Mouse (Mus musculus): ENCODE measurements around the gene Txndc12. TPM values are rescaled to one million over a fixed set of nuclear protein-coding genes. Genes with fewer than 3 reads are reported as not detected.

Gene Txndc12
- total RNA-seq (2023) = 10 to 100 TPM; 26.3 to 30.8 TPM

DNA sequence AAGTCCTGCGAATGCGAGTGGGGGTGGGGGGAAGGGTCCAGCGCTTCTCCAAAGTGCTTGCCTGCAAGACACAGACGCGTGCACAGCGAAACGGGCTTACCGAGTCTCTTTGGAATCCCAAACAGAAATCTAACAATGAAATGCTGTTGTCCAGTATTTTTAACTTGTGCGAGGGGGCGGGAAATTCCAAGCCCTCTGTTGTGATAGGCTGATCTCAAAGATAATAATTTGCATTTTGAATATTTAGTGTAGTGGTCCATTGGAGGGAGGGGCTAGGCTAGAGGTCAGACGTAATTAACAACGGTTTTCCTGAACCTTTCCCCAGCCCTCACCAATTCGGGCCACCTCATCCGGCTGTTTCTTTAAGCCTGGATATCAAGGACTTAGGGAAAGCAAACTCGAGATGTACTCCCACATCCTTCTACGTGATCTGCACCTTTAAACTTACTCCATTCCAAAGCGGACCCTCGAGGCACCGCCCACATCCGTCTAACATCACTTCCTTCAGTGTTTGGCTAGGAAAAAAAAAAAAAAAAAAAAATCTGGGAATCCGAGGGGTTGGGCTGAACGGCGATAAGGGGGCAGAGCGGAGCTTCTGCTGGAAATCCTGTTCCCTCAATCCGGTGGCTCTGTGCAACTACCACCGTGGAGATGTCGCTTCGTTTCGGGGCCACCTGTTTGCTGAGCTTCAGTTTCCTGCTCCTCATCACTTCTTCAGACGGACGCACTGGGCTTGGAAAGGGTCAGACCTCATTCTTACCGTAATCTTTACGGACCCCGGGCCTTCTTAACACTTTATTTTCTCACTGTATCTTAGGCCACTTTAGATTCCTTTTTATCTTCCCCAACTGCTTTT is at the start of gene Txndc12:
Gene Txndc12 (plus strand): TSS at position 487 of the 856 bp plus-strand sequence.

GRCm38 (mm10) chr4:108832916-108833827 is 1.2 kb upstream of the Txndc12 start, which contains the start of gene Btf3l4:
TSS of gene Btf3l4 (minus strand) at chr4:108833614.

DNA sequence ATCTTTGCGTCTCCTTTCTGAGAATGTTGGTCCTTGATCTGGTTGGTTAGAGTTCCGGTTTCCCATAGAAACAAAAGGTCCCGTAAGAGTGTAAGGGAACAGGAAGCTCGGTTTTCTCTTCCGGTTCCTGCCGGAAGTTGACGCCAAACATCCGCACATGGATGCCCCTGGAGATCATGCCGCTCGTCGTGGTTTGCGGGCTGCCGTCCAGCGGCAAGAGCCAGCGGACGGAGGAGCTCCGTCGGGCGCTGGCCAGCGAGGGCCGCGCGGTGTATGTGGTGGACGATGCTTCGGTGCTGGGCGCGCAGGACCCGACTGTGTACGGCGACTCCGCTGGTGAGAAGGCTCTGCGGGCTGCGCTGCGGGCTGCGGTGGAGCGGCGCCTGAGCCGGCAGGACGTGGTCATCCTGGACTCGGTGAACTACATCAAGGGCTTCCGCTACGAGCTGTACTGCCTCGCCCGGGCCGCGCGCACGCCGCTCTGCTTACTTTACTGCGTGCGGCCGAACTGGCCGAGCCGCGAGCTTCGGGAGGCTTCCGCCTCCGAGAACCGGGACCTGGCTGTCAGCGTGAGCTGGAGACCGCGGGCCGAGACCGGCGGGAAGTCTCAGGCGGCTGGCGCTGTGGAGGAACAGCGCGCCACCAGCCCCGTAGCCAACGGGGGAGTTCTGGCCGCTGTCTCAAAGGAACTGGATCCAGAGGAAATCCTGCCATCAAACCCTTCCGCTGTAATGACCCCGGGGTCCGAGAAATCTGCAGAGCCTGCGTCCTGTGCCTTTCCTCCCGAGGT is 13.5 kb downstream of the Txndc12 start, which contains the start of gene Kti12:
Gene Kti12 (plus strand): TSS at position 71 of the 790 bp plus-strand sequence.

DNA sequence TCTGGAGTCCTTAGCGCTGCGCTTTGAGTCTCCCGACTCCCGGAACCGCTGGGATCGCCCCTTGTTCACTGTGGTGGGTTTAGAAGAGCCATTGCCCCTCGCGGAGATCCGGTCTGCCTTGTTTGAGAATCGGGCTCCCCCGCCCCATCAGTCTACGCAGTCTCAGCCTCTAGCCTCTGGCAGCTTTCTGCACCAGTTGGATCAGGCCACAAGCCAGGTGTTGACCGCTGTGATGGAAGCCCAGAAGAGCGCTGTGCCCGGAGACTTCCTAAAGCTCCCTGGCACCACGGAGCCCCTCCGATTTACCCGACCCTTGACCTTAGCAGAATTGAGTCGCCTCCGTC is 14.1 kb downstream of the Txndc12 start, which contains the start of gene A730015C16Rik:
Gene A730015C16Rik (minus strand): TSS at position 115 of the 344 bp plus-strand sequence.

DNA sequence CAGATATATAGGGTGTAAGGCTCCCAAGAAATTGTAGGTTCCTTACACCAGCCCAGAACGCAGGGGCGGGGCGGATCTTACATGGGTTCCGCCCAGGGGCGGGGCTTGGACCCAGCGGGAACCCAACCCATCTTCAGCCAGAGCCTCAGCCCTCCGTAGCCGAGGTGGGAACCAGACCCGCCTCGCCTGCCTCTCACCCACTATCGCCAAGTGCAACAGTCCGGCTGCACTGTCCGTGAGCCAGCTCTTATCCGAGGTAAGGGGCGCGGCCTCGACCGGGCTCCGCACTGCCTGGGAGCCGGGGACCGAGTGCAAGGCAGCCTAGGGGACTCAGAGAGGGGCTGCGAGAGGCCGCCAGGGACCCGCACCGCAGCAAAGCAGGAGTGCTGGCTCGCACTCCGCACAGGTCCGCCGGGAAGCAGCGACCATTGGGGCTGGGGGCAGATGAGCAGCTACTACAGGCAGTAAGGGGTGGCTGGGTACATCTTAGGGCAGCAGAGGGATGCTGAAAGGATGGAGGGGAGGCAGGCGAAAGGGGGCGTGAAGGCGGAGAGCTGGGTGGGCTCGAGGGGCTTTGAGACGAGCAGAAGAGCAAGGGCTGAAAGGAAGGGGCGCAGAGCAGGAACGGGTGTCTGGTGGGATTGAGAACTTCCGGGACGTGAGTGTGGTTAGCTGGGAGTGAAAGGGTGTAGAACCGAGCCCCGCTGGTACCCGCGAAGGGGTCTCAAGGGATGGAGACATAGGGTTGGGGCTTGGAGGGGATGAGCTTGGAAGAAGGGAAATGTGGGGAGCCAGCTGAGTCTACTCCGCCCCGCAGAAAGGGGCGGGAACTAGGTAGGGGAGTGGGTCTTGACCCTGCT is 44.8 kb downstream of the Txndc12 start, which contains the start of gene Rab3b:
Gene Rab3b (plus strand): TSS at position 101 of the 860 bp plus-strand sequence.

Other genes with a start within 250 kb of the Txndc12 start
- gene Cc2d1b, start 214.7 kb upstream of the Txndc12 start, total RNA-seq (2023) = 10 to 100 TPM; 37.6 to 41.2 TPM
- gene 3110021N24Rik, start 115.0 kb upstream of the Txndc12 start, total RNA-seq (2023) = under 1 TPM in 1 of 2 experiments, not detected in 1; 0.20 TPM
- 10 to 100 TPM in 1 of 2 experiments, 1 to 10 TPM in 1; 6.3 to 11.6 TPM for gene Zfyve9, start 53.8 kb upstream of the Txndc12 start, total RNA-seq (2023)
- gene Btf3l4, start 987 bp upstream of the Txndc12 start, total RNA-seq (2023) = 10 to 100 TPM; 32.1 to 37.3 TPM
- 10 to 100 TPM; 12.9 to 13.5 TPM for gene Kti12, start 13.2 kb downstream of the Txndc12 start, total RNA-seq (2023)
- not detected for gene A730015C16Rik, start 14.0 kb downstream of the Txndc12 start, total RNA-seq (2023)
- not detected for gene Rab3b, start 44.5 kb downstream of the Txndc12 start, total RNA-seq (2023)
- gene Nrd1, start 166.1 kb downstream of the Txndc12 start, total RNA-seq (2023) = 100 to 1,000 TPM; 165 to 172 TPM

Data from neutrophil, adult 59 days (primary cell).